Mouse (Mus musculus): ENCODE results near the gene Cox7b.
A peak's percentile ranks its signal among the peaks of the same experiment; 100 is the strongest.
"Not testable (repeated sequence)": the region's sequence is repeated elsewhere in the genome, so short reads cannot be mapped to it uniquely, and the experiment has no call there.

Gene Cox7b

DNA sequence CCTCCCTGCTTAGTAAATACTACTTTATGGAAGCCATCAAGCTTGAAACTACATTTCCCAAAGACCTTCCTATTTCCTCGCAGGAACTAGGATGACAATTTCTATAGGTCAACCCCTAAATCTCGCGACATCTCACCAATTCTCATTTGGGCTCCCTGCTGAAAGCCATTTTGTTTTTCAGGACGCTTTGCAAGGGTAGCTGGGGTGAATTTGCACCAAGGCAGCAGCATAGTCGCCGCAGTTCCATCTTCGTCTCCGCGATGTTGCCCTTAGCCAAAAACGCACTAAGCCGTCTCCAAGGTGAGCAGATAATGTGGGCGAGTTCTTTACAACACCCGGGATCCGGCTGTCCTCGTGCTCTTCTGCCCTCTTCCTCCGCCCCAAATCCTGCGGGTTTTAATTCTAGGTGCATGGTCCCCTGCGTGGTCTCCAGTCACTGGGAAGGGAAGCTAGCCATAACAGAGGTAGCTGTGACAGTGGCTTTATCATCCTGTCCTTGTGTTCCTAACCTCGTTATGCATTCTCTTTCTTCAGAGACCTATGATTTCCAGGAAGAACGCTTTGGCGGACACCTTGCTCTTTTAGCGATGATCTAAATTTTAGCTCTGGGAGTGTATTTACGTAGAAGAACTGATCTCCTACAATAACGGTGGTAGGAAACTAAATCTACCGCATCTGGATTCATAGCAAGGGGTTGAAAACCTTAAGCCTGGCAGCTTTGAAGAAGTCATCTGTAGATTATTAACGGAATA is at the start of gene Cox7b:
Cox7b (plus strand) TSS at position 130 of the 752 bp plus-strand sequence.
- DNase-seq (ENCODE audit: low spot score) = peak; percentile 93

DNA sequence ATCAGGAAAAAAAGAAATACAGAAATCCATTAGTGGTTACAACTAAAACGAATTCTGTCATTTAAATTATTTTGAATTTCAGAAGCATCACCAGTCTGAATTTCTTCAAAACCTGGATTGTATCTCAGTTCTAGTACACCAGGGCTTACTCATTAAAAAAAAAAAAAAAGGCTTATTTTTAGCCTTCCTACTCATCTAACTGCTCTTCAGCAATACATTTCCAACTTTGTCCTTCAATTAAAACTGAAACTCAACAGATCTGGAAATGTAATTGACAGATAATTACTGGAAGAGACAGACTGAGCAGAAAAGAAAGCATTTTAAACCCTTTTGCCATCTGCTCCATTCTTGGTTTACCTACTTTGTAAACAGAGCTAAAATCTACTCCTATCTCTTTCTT is 13.9 kb upstream of the Cox7b start:
- DNase-seq (ENCODE audit: low spot score) = no peak

DNA sequence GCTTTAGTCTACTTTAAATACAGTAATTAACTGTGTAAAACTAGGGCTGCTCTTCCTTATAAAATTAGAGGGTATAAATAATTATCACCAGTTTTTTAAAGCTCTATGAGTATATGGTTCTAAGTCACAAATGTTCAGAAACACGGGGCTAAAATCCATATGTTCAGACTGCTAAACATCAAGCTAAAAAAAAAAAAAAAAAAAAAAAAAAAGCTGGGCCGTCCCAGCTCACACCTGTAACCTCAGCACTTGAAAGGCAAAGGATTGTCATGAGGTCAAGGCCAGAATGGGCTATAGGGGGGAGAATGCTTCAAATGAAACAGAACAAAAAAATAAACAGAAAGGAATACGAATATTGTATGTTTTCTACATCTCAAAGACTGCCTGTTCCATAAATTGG is 4.7 kb upstream of the Cox7b start:
- DNase-seq (ENCODE audit: low spot score) = no peak

DNA sequence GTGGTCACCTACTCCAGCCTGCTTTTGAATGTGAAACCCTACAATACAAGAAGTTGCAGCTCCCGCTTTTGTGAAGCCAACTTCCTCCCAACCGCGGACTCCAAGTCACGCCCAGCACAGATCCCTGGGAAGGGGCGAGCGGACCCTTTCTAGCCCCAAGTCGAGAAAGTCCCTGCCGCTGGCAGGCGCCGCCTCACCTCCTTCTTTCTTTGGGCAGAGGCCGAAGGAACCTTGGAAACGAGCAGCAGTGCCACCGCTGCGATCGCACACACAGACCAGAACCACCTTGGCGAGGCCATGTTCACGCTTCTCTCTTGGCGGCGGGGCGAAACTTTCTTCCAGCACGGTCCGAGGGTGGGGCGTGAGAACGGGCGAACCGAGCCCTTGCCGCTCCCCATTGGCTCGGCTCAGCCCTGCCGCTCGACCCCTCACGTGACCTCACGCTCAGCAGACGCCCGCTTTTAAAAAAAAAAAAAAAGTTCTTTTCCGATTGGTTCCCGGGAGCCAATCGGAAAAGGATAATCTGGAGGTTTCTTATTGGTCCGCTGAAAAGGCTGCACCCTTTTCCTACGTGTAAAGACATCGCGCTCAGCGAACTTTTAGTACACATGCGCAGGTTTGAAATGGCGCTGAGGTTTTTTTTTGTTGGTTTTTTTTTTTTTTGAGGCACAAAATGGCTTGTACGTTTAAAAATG is 3.9 kb upstream of the Cox7b start, which contains the start of gene Magt1:
Magt1 (minus strand) TSS at position 442 of the 695 bp plus-strand sequence.
- peak; percentile 92 for DNase-seq (ENCODE audit: low spot score)

DNA sequence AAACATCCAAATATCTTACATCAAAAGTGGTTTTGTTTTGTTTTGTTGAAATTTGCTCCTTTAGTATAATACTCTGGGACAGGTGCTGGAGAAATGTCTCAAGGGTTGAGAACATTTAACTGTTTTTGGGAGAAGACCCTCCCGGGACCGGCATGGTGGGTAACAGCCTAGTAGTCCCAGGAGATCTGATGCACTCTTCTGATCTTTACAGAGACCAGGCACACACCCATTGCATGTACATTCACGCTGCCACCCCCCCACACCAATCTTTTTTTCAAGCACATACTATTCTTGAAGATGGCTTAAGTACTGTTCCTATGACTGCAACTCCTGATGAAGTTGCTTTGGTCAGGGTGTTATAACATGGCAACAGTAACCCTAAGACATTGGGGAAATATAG is 2.9 kb upstream of the Cox7b start:
- DNase-seq (ENCODE audit: low spot score) = no peak

DNA sequence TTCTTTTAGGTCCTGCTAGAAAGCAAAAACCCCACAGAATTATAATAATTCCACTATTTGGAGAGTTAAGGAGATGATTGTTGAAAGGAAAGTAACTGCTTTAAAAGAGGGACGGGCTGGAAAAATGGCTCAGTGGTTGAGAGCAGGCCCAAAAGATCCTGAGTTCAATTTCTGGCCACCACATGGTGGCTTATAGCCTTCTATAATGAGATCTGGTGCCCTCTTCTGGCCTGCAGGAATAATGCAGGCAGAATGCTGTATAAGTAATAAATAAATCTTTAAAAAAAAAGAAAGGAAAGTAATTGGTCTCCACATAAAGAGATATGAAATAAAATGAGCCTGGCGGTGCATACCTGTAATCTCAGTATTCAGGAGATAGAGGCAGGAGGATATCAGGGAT is 2.3 kb upstream of the Cox7b start:
- peak; percentile 70 for DNase-seq (ENCODE audit: low spot score)

DNA sequence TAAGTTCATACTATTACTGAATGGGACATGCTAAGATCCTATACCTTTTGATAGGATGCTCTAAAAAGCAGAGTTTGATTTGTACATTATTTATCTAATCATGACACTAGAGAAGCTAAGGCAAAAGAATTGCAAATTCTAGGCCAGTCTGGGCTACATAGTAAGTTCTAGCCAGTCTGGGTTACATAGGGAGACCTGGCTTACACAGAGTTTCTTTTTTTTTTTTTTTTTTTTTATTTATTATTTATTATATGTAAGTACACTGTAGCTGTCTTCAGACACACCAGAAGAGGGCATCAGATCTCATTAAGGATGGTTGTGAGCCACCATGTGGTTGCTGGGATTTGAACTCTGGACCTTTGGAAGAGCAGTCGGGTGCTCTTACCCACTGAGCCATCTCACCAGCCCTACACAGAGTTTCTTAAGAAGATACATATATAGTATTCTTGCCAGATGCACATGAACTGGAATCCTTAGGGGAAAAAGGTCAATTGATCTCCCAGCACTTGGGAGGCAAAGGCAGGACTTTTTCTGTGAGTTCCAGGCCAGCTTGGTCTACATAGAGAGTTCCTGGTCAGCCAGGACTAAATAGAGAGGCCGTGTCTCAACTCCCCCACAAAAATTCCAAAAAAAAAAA is 641 bp upstream of the Cox7b start:
- not testable (repeated sequence) for DNase-seq (ENCODE audit: low spot score)

DNA sequence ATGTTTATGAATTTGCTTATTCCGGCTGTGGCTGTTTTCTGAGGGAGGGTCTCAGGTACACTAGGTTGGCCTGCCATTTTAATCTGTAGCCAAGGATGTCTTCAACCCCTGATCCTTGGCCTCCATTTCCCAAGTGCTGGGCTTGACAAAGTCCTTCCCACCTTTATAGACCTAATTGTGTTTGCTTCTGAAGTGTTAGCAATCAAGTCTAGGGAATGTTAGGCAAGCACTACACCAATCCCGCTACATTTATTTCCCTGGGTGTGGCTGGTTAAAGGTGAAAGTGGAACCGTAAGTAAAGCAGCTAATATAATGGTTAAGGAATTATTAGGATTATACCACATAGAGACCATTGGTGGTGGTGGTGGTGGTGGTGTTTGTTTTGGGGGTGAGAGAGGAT is 1.6 kb downstream of the Cox7b start:
- no peak for DNase-seq (ENCODE audit: low spot score)

DNA sequence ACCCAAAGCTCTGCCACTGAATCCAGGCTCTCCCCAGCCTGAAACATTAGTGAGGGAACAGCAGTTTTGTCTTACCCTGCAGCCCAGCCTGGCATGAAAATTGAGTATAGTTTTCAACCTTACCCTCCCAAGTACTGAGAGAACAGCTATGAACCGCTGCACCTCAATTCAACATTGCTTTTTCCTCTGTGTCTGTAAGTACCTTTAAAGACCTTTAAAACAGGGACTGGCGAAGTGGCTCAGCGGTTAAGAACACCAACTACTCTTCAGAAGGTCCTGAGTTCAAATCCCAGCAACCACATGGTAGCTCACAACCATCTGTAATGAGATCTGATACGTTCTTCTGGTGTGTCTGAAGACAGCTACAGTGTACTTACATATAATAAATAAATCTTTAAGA is 2.0 kb downstream of the Cox7b start:
- DNase-seq (ENCODE audit: low spot score) = no peak

DNA sequence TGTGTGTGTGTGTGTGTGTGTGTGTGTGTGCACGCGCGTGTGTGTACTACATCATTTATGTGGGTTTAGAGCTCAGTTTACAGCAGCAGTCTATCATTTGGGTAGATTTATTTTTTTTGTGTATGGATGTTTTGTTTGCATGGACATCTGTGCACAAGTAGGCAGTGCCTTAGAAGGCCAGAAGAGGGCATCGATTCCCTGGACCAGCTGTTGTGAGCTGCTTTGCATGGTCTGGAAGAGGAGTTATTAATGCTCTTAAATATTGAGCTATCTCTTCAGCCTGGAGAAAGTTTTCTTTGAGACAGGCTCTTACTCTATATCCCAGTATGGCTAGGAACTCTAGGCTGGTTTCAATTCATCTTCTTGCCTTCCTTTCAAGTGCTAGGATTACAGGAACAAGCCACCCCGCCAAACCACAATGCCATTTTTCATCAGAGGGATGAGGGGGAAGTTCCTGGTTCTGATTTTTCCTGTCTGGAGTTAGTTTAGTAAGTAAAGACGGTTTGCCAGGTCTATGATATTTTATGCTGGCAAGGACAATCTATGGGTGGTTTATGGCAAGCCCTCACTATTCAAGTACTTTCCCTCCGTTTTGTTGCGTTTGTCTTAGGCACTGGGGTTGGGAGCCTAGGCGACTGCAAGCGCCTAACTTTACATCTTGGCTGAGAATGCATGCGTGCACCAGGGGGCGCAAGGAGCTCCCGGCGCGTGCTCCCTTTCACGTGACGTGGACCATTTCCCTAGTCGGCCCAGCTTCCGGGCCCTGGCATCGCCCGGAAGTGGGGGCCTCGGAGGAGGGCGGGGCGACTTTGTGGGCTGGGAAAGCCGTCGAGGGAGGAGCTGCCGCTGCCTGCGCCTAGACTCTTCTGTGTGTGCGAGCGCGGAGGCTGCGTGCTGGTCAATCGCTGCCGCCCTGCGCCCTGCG is 11.2 kb downstream of the Cox7b start, which contains the start of gene Atp7a:
Atp7a (plus strand) TSS at position 859 of the 925 bp plus-strand sequence.
- peak; percentile 91 for DNase-seq (ENCODE audit: low spot score)

DNA sequence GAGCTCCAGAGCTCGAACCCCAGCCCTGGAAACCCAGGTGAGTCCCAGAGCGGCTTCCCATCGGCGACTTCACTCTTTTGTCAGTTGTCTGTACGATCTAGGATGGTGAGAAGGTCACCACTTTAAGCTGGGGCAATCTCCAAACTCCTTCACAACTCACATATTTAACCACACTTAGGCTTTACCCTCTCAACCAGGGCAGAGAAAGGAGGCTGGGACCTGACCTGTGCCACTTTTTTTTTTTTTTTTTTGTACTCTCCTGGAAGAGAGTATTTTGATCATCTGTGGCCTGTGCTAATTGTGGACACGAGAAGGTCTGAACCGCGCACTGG is 11.8 kb downstream of the Cox7b start:
- DNase-seq (ENCODE audit: low spot score) = no peak

DNA sequence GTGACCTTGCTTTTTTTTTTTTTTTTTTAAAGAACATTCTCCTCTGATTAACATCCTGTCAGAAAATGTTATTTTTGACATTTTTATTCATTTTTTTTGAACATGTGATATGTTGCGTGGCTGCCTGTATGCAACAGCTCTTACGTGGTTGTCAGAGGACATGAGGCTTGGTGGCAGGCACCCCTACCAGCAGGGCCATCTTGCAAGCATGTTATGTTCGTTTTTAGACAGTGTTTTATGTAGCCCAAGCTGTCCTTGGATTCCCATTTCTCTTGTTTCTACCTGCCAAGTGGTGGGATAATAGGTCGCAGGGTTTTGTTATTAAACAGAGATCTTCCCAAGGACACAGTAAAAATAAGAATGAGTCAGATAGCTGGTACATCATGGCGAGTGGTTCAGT is 14.7 kb downstream of the Cox7b start:
- DNase-seq (ENCODE audit: low spot score) = no peak

DNA sequence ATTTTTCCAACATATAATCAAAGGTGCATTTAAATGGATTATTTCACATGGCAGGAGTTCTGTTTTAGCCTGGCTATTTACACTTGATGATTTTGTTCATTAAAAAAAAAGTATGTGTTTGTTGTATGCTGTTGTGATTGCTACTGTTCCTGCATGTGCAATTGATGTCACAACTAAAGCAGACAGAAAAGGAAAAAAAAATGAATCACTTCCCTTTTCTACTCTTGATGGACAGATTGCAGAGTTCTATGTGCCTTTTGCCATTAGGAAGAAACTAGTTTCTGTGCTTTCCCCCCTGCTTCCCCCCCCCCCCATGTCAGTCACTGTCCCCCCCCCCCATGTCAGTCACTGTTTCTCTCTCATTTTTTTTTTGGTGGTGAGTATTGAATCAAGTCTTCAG is 15.6 kb downstream of the Cox7b start:
- no peak for DNase-seq (ENCODE audit: low spot score)

DNA sequence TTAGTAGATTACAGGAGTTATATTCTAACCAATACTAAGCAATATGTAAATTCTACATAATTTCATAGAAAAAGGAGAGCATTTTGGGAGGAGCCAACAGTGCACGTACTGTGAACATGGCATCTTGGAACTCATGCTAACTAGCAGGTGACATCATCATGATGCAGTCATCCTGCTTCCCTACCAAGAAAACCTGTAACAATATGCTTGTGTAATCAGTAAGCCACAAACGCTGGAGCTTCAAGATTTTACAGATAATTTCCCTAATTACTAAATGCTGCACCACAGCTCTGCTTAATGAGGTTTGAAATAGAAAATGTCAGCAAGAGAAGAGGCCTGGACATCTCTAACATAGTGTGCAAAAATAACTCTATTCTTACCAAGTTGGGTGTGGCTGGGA is 20.2 kb downstream of the Cox7b start:
- no peak for DNase-seq (ENCODE audit: low spot score)

DNA sequence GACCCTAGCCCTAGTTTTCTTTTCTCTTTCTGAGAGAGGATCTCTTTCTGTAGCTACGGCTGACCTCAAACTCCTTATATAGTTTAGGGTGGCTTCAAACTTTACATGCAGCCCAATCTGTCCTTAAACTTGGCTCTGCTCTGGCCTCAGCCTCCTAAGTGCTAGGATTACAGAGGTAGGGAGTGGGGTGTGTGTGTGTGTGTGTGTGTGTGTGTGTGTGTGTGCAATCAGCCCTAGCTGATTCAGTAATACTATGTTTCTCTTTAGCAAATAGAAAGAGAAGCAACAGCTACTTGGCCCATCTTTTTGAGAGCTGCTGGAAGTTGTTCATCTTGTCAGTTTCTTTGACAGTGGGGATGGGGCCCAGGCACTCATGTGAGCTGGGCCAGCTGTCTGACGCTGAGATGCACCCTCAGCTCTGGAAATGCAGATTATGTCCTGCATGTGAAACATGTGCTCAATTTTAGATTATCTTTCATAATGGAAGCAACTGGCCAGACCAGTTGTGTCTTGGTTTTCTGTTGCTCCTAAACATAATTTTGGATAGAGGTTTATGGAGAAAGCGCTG is 21.8 kb downstream of the Cox7b start:
- no peak for DNase-seq (ENCODE audit: low spot score)

DNA sequence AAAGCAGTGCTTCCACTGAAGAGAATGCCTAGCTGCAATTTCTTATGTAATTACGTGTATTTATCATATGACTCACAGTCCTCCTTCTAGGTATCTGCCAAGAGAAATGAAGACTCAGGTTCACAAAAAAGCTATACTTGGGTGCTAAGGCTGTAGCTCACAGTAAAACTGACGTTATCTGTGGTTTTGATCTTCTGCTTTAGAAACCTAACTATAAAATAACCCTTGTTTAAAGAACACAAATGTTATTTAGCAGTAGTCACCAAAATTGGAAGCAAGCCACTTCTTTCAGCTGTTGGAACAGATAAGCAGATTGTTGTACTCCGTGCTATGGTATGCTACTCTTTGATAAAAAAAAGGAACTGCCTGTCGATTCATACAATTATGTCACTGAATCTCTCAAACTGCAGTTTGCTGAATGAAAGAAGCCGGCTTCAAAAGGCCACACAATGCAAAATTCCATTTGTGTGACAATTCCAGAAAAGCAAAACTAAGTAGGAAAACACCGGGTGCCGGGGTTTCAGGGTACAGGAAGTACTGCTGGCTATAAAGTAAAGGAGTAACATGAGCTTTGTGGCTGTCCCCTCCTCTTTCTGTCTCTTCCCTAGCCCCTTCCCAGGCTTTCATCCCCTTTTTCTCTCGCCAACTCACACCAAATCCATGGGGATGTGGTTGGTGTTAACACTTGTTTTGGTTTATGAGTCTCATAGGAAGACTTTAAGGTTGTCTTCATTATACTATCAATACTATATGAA is 28.5 kb downstream of the Cox7b start:
- no peak for DNase-seq (ENCODE audit: low spot score)

DNA sequence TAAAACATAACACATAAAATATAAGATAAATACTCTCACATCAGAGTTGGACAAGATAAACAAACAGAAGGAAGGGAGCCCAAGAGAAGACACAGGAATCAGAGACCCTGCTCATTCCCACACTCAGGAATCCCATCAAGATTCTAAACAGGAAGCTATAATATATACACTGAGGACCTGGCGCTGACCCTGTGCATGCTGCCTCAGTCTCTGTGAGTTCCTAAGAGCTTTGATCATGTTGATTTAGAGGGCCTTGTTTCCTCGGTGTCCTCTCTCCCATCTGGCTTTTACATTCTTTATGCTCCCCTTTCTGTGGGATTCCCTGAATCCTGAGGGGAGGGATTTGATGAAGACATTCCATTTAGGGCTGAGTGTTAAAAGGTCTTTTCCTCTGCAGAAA is 30.0 kb downstream of the Cox7b start:
- DNase-seq (ENCODE audit: low spot score) = no peak

DNA sequence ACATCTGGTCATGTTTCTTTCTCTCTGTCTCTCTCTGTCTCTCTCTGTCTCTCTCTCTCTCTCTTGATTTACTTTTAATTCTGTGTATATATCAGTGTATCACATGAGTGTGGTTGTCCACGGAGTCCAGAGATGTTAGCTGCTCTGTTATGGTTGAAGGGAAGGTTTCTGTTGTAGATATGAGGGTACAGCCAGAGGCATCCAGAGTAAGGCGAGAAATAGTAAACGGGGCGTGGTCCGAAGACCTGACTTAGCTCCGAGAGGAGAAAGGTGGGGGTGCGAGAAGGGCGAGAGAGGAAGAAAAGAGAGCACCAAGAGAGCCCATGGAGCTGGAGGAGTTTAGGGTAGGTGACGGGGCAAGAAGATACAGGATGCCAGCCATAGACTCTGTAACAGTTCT is 30.4 kb downstream of the Cox7b start:
- no peak for DNase-seq (ENCODE audit: low spot score)

DNA sequence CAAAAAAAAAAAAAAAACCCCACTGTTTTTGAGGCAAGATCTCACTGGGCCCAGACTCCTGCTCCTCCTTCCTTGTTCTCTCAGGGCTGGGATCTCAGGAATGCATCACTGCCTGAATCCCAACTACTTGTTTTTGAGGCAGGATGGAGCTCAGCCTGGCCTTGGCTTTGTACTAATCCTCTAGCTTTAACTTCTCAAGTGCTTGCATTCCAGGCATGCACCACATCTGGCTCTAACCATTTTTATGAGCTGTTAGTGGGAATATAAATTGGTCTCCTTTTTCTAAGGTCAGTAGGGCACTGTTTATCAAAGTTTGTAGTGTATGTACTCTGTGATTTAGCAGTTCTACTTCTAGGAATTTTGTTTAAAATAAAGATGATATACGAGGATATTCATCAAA is 32.7 kb downstream of the Cox7b start:
- no peak for DNase-seq (ENCODE audit: low spot score)
